ENCODE assay signal across 7 mouse cellular contexts in genomic region chr3:96327647-96328046, GRCm38 (mm10). TPM values are rescaled to one million over a fixed set of nuclear protein-coding genes. Genes with fewer than 3 reads are reported as not detected.
DNase-seq lines count a peak whose midpoint lies in the region; ATAC-seq and TF ChIP-seq lines count a peak whose summit lies in the region.

No protein-coding gene starts in this region.

- TF ChIP-seq POLR2A in thymus, adult 2 months (IDR thresholded peaks at IDR 0.05; ENCODE audit: control insufficient read depth, extremely low read depth, insufficient read depth, low read length, poor library complexity): no peak
- no peak for TF ChIP-seq POLR2A in cerebellum, adult 2 months (IDR thresholded peaks at IDR 0.05; ENCODE audit: borderline replicate concordance, insufficient read depth, low read length)

- peaks cover 5% of the 10 kb centered on the region; the same call in 1 of the 2 replicates for H3K27me3 ChIP-seq in thymus, adult 2 months (ENCODE audit: control insufficient read depth, insufficient read depth, low read length)
- H3K27me3 ChIP-seq in forebrain, embryonic 14.5 days (replicated peaks; ENCODE audit: control insufficient read depth, insufficient read depth, low read length): peaks cover 69% of the 10 kb centered on the region
- peaks cover 51% of the 10 kb centered on the region for H3K27me3 ChIP-seq in liver, postnatal 0 days (ENCODE audit: insufficient read depth, low read length)
- peaks cover 10% of the 10 kb centered on the region; the same call in 1 of the 2 replicates for H3K27me3 ChIP-seq in cerebellum, adult 2 months (ENCODE audit: control insufficient read depth, insufficient read depth, low read length)

- no peaks in the 10 kb centered on the region for H3K36me3 ChIP-seq in thymus, adult 2 months (ENCODE audit: control insufficient read depth, insufficient read depth, low read length)
- no peaks in the 10 kb centered on the region for H3K36me3 ChIP-seq in forebrain, embryonic 14.5 days (ENCODE audit: control insufficient read depth, insufficient read depth, low read length)
- no peaks in the 10 kb centered on the region for H3K36me3 ChIP-seq in liver, postnatal 0 days (replicated peaks; ENCODE audit: insufficient read depth, low read length)

- peak overlapping the region; percentile 38 for H3K4me3 ChIP-seq in thymus, adult 2 months (ENCODE audit: control insufficient read depth, insufficient read depth, low read length)
- peak overlapping the region; percentile 26 for H3K4me3 ChIP-seq in forebrain, embryonic 14.5 days (ENCODE audit: low read depth, low read length)
- H3K4me3 ChIP-seq in liver, postnatal 0 days (ENCODE audit: low read depth, low read length): peak overlapping the region; percentile 40
- no peak overlapping the region for H3K4me3 ChIP-seq in cerebellum, adult 2 months (replicated peaks; ENCODE audit: insufficient read depth, low read depth, low read length)

- peak; percentile 54 for ATAC-seq in forebrain, embryonic 14.5 days
- ATAC-seq in liver, postnatal 0 days: peak; percentile 11; the same call in 1 of the 2 replicates

- TF ChIP-seq CTCF in thymus, adult 2 months (IDR thresholded peaks at IDR 0.05; ENCODE audit: borderline replicate concordance, control insufficient read depth, extremely low read depth, insufficient read depth, low read length, poor library complexity): no peak
- no peak for TF ChIP-seq CTCF in liver, postnatal 0 days (IDR thresholded peaks at IDR 0.05; ENCODE audit: low read depth)
- TF ChIP-seq CTCF in cerebellum, adult 2 months (IDR thresholded peaks at IDR 0.05; ENCODE audit: borderline replicate concordance, insufficient read depth, low read depth, low read length): no peak

- H3K9me3 ChIP-seq in forebrain, embryonic 14.5 days (replicated peaks; ENCODE audit: control insufficient read depth, low read length): no peaks in the 10 kb centered on the region
- H3K9me3 ChIP-seq in liver, postnatal 0 days (ENCODE audit: low read length): no peaks in the 10 kb centered on the region

- WGBS in thymus, adult 2 months: 3% methylated on average over 16 of the region's 18 CpGs
- under 1% methylated on average over 11 of the region's 18 CpGs for WGBS in forebrain, embryonic 14.5 days
- 2% methylated on average over 12 of the region's 18 CpGs for WGBS in liver, postnatal 0 days (ENCODE audit: insufficient replicate concordance)
- 1% methylated on average over 14 of the region's 18 CpGs for WGBS in cerebellum, adult 2 months

- peak overlapping the region; percentile 48 for H3K4me2 ChIP-seq in forebrain, embryonic 14.5 days (ENCODE audit: low read length)
- H3K4me2 ChIP-seq in liver, postnatal 0 days (ENCODE audit: low read depth, low read length): peak overlapping the region; percentile 67

- no peak for DNase-seq in thymus, adult 2 months
- DNase-seq in thymus, postnatal 14 days: no peak
- DNase-seq in forebrain, embryonic 14.5 days (ENCODE audit: low spot score): no peak
- DNase-seq in liver, postnatal 0 days: no peak
- DNase-seq in cerebellum, adult 9-10 months: no peak
- no peak for DNase-seq in cerebellum, adult 2 months
- DNase-seq in thymus, postnatal 0 days (ENCODE audit: low spot score): no peak

- TF ChIP-seq EP300 in liver, postnatal 0 days (IDR thresholded peaks at IDR 0.05; ENCODE audit: low read depth): no peak

- peaks cover 12% of the 10 kb centered on the region for H3K4me1 ChIP-seq in thymus, adult 2 months (replicated peaks; ENCODE audit: control insufficient read depth, insufficient read depth, low read length)
- no peaks in the 10 kb centered on the region for H3K4me1 ChIP-seq in forebrain, embryonic 14.5 days (ENCODE audit: control insufficient read depth, insufficient read depth, low read length)
- no peaks in the 10 kb centered on the region for H3K4me1 ChIP-seq in liver, postnatal 0 days (ENCODE audit: insufficient read depth)
- no peaks in the 10 kb centered on the region for H3K4me1 ChIP-seq in cerebellum, adult 2 months (ENCODE audit: control insufficient read depth, insufficient read depth, low read length)

- H3K9ac ChIP-seq in forebrain, embryonic 14.5 days (ENCODE audit: low read length): no peak overlapping the region
- peak overlapping the region; percentile 41 for H3K9ac ChIP-seq in liver, postnatal 0 days (replicated peaks)

- no peak overlapping the region for H3K27ac ChIP-seq in thymus, adult 2 months (ENCODE audit: control insufficient read depth, insufficient read depth, low read length)
- H3K27ac ChIP-seq in forebrain, embryonic 14.5 days (ENCODE audit: low read depth, low read length): no peak overlapping the region
- H3K27ac ChIP-seq in liver, postnatal 0 days (ENCODE audit: low read depth): no peak overlapping the region
- H3K27ac ChIP-seq in cerebellum, adult 2 months (ENCODE audit: insufficient read depth, low read length): no peak overlapping the region

RNA-seq across cellular contexts. Expression of gene Fcgr1, which starts 33.9 kb away (rescaled TPM):
- 3.8 and 6.8 TPM in 2 replicates for polyA plus RNA-seq in thymus, adult 2 months (2012; rRNA removed)
- polyA plus RNA-seq in forebrain, embryonic 14.5 days (2014; fragmentation: Nextera tagmentation; extraction: Ambion mirVana): 1.5 and 1.6 TPM in 2 replicates
- 6.2 and 8.7 TPM in 2 replicates for polyA plus RNA-seq in liver, postnatal 0 days (2015; fragmentation: Nextera tagmentation; extraction: Ambion mirVana)
- 2.0 TPM in 2 replicates for polyA plus RNA-seq in cerebellum, adult 2 months (2012; rRNA removed)
- 3.4 and 5.0 TPM in 2 replicates for polyA plus RNA-seq in thymus, postnatal 0 days (2015; fragmentation: Nextera tagmentation; extraction: Ambion mirVana)

RNA-seq across cellular contexts. Expression of gene Hist2h2bb, which starts 58.1 kb away (rescaled TPM):
- polyA plus RNA-seq in thymus, adult 2 months (2012; rRNA removed): 163 and 177 TPM in 2 replicates
- 10.8 and 17.6 TPM in 2 replicates for polyA plus RNA-seq in forebrain, embryonic 14.5 days (2014; fragmentation: Nextera tagmentation; extraction: Ambion mirVana)
- polyA plus RNA-seq in liver, postnatal 0 days (2015; fragmentation: Nextera tagmentation; extraction: Ambion mirVana): 9.4 and 11.0 TPM in 2 replicates
- 5.4 and 6.7 TPM in 2 replicates for polyA plus RNA-seq in cerebellum, adult 2 months (2012; rRNA removed)
- polyA plus RNA-seq in thymus, postnatal 0 days (2015; fragmentation: Nextera tagmentation; extraction: Ambion mirVana): 47.9 and 71.3 TPM in 2 replicates

RNA-seq across cellular contexts. Expression of gene Hist2h3b, which starts 59.2 kb away (rescaled TPM):
- polyA plus RNA-seq in thymus, adult 2 months (2012; rRNA removed): 1,135 and 1,442 TPM in 2 replicates
- 42.3 and 52.1 TPM in 2 replicates for polyA plus RNA-seq in forebrain, embryonic 14.5 days (2014; fragmentation: Nextera tagmentation; extraction: Ambion mirVana)
- 56.1 and 84.5 TPM in 2 replicates for polyA plus RNA-seq in liver, postnatal 0 days (2015; fragmentation: Nextera tagmentation; extraction: Ambion mirVana)
- 8.1 and 13.9 TPM in 2 replicates for polyA plus RNA-seq in cerebellum, adult 2 months (2012; rRNA removed)
- polyA plus RNA-seq in thymus, postnatal 0 days (2015; fragmentation: Nextera tagmentation; extraction: Ambion mirVana): 278 and 396 TPM in 2 replicates
